Mouse (Mus musculus): ENCODE measurements at regions not wholly inside any gene's neighbourhood (a gene's known extent, or its start where the extent isn't known, plus 50 kb on each side); places are given as distances from the start of the nearest gene placed in this dataset.

DNA sequence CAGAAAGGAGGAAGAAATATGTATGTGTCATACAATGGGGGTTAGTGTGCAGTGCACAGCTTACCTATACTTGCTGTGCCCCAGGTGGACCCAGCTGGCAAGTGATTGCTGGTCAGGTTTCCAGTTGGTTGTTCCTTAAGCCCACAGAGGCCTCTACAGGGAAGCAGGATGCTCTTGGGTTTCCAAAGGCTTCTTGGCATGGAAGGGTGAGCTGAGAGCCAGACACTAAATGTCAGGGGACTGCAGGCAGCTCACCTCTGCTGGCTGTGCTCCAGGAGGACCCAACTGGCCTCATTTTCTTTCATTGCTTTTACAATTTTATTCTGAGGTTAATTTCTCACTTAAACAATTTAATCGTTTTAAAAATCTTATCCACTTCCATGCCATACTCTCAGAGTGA, 108.1 kb downstream of the Gm10184 start:
- no peak for DNase-seq (ENCODE audit: extremely low read depth, insufficient read length, low spot score)

- DNase-seq (ENCODE audit: extremely low read depth, insufficient read length, low spot score), result no peak
These were observed 132.7 kb downstream of the Gm10184 start for GRCm38 (mm10) chr17:89777570-89777969.

DNA sequence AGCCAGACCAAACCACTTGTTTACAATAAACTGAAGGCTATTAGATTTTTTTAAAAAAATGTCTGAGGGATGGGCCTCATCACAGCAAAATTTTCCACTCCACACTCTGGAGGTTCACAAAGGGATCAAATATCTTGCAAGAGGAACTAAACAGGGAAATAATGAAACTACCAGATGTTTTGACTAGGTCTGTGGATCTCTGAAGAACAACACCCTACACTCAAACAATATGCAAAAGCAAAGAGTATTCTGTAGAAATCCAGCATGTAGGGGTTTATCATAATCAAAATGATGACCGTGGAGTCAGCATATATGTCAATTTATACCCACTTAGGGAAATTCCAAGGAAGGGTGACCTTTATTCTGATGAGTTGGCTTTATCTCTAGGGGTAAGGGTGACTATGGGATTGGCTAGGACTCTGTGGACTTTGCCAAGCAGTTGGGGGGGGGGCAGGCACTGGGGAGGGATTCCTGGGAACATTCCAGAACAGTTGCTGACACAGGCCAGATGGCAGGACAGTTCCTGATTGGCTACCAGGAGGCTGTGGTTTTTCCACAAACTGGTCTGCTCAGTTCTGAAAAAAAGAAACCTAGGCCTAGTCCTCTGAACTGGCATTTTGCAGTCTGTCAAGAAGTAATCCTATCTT, 143.9 kb downstream of the Gm10184 start:
- DNase-seq (ENCODE audit: extremely low read depth, insufficient read length, low spot score), result no peak

DNA sequence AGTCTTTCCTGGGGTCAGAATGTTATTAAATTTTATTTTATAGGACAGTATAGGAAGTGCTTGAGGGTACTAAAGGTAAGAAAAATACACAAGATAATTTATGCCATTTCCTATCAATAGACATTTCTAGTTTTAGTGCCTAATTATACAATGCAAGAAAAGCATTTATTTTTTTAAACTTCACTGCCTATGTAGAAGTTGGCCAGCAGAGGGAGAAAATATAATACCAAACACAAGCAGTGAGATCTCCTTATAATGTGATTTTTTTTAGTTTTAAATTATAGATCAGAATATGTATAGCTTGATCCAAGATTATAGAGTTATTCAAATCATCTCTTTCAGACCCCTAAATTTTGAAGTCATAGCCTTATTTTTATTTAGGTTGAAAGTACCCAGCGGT, 172.8 kb downstream of the Gm10184 start:
- no peak for DNase-seq (ENCODE audit: extremely low read depth, insufficient read length, low spot score)

DNA sequence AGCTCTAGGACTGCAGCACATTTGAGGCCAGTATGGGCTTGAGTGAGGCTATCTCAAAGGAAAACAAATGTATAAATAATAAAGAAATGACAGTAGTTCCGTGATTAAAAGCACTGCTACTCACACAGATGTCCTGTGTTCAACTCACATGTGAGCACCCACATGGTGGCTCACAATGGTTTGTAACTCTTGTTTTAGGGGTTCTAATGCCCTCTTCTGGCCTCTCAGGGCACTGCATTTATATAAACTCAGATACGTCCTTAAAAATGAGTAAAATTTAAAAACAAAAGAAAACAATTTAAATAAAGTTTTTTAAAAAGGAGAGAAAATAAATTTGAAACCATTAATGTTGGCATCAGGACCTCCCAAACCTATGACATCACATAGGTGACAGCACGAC, 184.7 kb downstream of the Gm10184 start:
- no peak for DNase-seq (ENCODE audit: extremely low read depth, insufficient read length, low spot score)

GRCm38 (mm10) chr17:89681798-89682197, 228.5 kb downstream of the Gm10184 start:
- DNase-seq (ENCODE audit: extremely low read depth, insufficient read length, low spot score), result no peak

- DNase-seq (ENCODE audit: extremely low read depth, insufficient read length, low spot score), result no peak
These were observed 251.9 kb downstream of the Gm10184 start for GRCm38 (mm10) chr17:89658326-89658725.

GRCm38 (mm10) chr17:89656211-89656610, 254.0 kb downstream of the Gm10184 start:
- no peak for DNase-seq (ENCODE audit: extremely low read depth, insufficient read length, low spot score)

- DNase-seq (ENCODE audit: extremely low read depth, insufficient read length, low spot score), result peak; percentile 19
These were observed 256.0 kb downstream of the Gm10184 start for GRCm38 (mm10) chr17:89654089-89654813.

DNA sequence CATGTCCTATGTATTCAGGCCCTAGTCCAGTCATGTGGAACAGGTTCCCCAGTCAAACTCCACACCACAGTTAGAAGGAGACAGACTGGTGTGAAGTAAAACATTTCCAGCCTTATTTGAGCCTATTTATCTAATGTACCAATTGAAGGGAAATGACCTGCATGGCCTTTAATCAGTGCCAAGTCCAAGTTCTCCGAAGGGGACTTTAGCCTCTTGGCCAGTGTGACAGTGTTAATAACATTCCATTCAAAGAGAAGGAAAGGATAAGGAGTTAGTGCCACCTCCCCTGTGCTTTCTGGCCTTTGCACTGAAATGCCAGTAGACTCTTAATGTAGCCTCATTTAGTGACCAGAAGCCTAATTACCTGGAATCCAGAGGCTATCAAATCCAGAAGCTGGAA, 264.2 kb downstream of the Gm10184 start:
- no peak for DNase-seq (ENCODE audit: extremely low read depth, insufficient read length, low spot score)

All from 3134 (cell line).